Mouse (Mus musculus): ENCODE results near the gene 1110032A03Rik. TPM values are rescaled to one million over a fixed set of nuclear protein-coding genes. Genes with fewer than 3 reads are reported as not detected.

The 1110032A03Rik gene
- total and polyA plus RNA-seq, 3 experiments = 7.1 to 12.8 TPM; not detected in 1

DNA sequence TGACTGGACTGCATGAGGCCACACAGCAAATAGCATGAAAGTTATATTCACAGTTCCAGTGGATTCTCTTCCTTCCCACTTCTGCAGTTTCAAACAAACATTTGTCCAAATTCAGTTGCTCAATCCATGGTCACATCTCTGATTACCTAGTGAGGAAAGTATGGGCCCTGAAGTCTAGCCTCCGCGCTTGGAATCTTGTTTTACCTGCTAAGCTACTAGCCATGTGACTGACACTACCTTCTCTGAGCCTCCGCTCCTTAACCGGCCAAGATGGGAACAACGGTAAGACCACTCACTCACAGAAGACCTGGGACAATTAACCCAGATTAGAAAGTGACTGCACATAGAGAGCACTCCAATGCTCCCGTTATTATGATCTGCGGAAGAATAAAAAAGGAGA, 29.5 kb downstream of the 1110032A03Rik start:
- Histone ChIP-seq H3K4me3 (ENCODE audit: control insufficient read depth in 1 of 2, insufficient read depth in 1 of 2, low read depth in 2 of 2, low read length in 2 of 2) (no peak overlapping the region), H3K36me3 (ENCODE audit: control insufficient read depth in 1 of 2, insufficient read depth in 2 of 2, low read length in 2 of 2) (no peaks in the 10 kb centered on the region), H3K9me3 (replicated peaks; ENCODE audit: insufficient read depth, low read length) (no peaks in the 10 kb centered on the region), H3K27ac (ENCODE audit: control insufficient read depth, low read depth, low read length) (no peak overlapping the region), H3K79me2 (ENCODE audit: control insufficient read depth, insufficient read depth, low read length, poor library complexity) (no peaks in the 10 kb centered on the region), H3K9ac (ENCODE audit: control insufficient read depth, low read depth, low read length, poor library complexity, severe bottlenecking) (no peak overlapping the region), H3K4me1 (ENCODE audit: control insufficient read depth in 1 of 2, insufficient read depth in 2 of 2, low read length in 2 of 2) (peaks cover 0 to 3% of the 10 kb centered on the region in 2 experiments; a peak in 1 of 4 replicates), H3K27me3 (ENCODE audit: control insufficient read depth in 1 of 2, insufficient read depth in 2 of 2, low read length in 2 of 2) (peaks cover 10 to 13% of the 10 kb centered on the region in 2 experiments)
- no peak for TF ChIP-seq MYB (IDR thresholded peaks at IDR 0.05; ENCODE audit: low read depth, low read length)
- TF ChIP-seq ZC3H11A (IDR thresholded peaks at IDR 0.05; ENCODE audit: low read depth, low read length) = no peak
- TF ChIP-seq MAX (IDR thresholded peaks at IDR 0.05; ENCODE audit: low read length) = no peak
- no peak for TF ChIP-seq TCF12 (IDR thresholded peaks at IDR 0.05; ENCODE audit: low read depth, low read length)
- TF ChIP-seq USF2 (IDR thresholded peaks at IDR 0.05; ENCODE audit: borderline replicate concordance in 1 of 2, insufficient read depth in 1 of 2, low read depth in 1 of 2, low read length in 2 of 2) = no peak
- TF ChIP-seq MAFK (IDR thresholded peaks at IDR 0.05; ENCODE audit: borderline replicate concordance, low read depth, low read length) = no peak
- no peak for TF ChIP-seq HCFC1 (IDR thresholded peaks at IDR 0.05; ENCODE audit: low read depth, low read length)
- TF ChIP-seq GATA1 (IDR thresholded peaks at IDR 0.05; ENCODE audit: low read depth, low read length) = no peak
- no peak for TF ChIP-seq TAL1 (IDR thresholded peaks at IDR 0.05; ENCODE audit: low read length)
- TF ChIP-seq POLR2AphosphoS5 (IDR thresholded peaks at IDR 0.05; ENCODE audit: borderline replicate concordance, low read depth, low read length) = no peak
- no peak for TF ChIP-seq KAT2A (conservative IDR thresholded peaks at IDR 0.05; ENCODE audit: low read depth, low read length)
- no peak for TF ChIP-seq USF1 (IDR thresholded peaks at IDR 0.05; ENCODE audit: low read depth, low read length)
- no peak for DNase-seq (ENCODE audit: low read depth, low spot score)

DNA sequence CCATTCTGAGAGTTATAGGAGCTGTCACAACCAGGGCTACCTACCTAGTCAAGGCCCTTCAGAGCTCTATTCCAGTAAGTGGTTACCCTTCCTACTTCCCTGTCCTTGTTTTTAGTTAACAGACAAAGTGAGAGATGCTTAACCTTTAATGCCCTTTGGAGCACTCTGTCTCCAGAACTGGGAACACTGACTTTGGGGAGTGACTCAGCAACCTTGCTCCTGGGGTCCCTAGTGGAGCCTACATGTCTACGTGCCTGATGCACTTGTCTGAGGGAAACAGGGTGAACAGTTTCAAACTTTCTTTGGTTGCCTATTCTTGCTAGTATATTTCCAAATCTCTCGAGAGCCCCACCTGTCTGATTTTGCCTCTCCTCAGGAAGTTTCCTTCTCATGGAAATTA, 32.6 kb downstream of the 1110032A03Rik start:
- TF ChIP-seq E2F4 (IDR thresholded peaks at IDR 0.05; ENCODE audit: borderline replicate concordance, low read depth, low read length) (no peak), RAD21 (IDR thresholded peaks at IDR 0.05; ENCODE audit: low read depth, low read length) (no peak), EP300 (IDR thresholded peaks at IDR 0.05; ENCODE audit: low read depth in 1 of 2, low read length in 2 of 2) (no peak), GABPA (IDR thresholded peaks at IDR 0.05; ENCODE audit: low read depth, low read length) (no peak), BHLHE40 (IDR thresholded peaks at IDR 0.05; ENCODE audit: borderline replicate concordance, low read depth, low read length) (no peak), MEF2A (IDR thresholded peaks at IDR 0.05; ENCODE audit: extremely low read depth, insufficient replicate concordance, low read depth, low read length, poor library complexity, severe bottlenecking) (no peak), RCOR1 (IDR thresholded peaks at IDR 0.05; ENCODE audit: low read depth, low read length) (no peak)
- DNase-seq (ENCODE audit: low read depth, low spot score) = no peak
- peaks cover 10 to 11% of the 10 kb centered on the region in 2 experiments; a peak in 3 of 4 replicates for H3K27me3 ChIP-seq (ENCODE audit: control insufficient read depth in 1 of 2, insufficient read depth in 2 of 2, low read length in 2 of 2)

More for the DNA sequence above, 32.6 kb downstream of the 1110032A03Rik start:
- Histone ChIP-seq H3K4me3 (ENCODE audit: control insufficient read depth in 1 of 2, insufficient read depth in 1 of 2, low read depth in 2 of 2, low read length in 2 of 2) (no peak overlapping the region), H3K4me1 (ENCODE audit: control insufficient read depth in 1 of 2, insufficient read depth in 2 of 2, low read length in 2 of 2) (peaks cover 0 to 3% of the 10 kb centered on the region in 2 experiments; a peak in 1 of 4 replicates), H3K27ac (ENCODE audit: control insufficient read depth, low read depth, low read length) (no peak overlapping the region), H3K9me3 (replicated peaks; ENCODE audit: insufficient read depth, low read length) (no peaks in the 10 kb centered on the region), H3K79me2 (ENCODE audit: control insufficient read depth, insufficient read depth, low read length, poor library complexity) (no peaks in the 10 kb centered on the region), H3K36me3 (ENCODE audit: control insufficient read depth in 1 of 2, insufficient read depth in 2 of 2, low read length in 2 of 2) (no peaks in the 10 kb centered on the region), H3K9ac (ENCODE audit: control insufficient read depth, low read depth, low read length, poor library complexity, severe bottlenecking) (no peak overlapping the region)
